Mouse (Mus musculus): ENCODE data around the gene Fbxl2. TPM values are rescaled to one million over a fixed set of nuclear protein-coding genes. Genes with fewer than 3 reads are reported as not detected.

Gene Fbxl2
- polyA plus RNA-seq, 1 experiment from 2014 or later: 3.7 TPM

GRCm38 (mm10) chr9:113982883-113983670, 62.9 kb downstream of the Fbxl2 start:
- H3K4me2 ChIP-seq (ENCODE audit: low read length): no peak overlapping the region
- no peak overlapping the region for H3K4me3 ChIP-seq (ENCODE audit: low read depth, low read length)
- DNase-seq (ENCODE audit: low spot score): no peak
- 78% methylated on average over 11 of the region's 11 CpGs for WGBS
- H3K27ac ChIP-seq (ENCODE audit: low read depth): no peak overlapping the region
- no peaks in the 10 kb centered on the region for H3K9me3 ChIP-seq (ENCODE audit: control insufficient read depth, low read length)
- no peak for ATAC-seq (replicated peaks; ENCODE audit: low FRiP score, low TSS enrichment, low read depth)
- peaks cover 18% of the 10 kb centered on the region for H3K36me3 ChIP-seq (ENCODE audit: control insufficient read depth, insufficient read depth, low read length)
- H3K27me3 ChIP-seq (replicated peaks; ENCODE audit: control insufficient read depth, insufficient read depth, low read length): no peaks in the 10 kb centered on the region
- no peaks in the 10 kb centered on the region for H3K4me1 ChIP-seq (replicated peaks; ENCODE audit: control insufficient read depth, insufficient read depth, low read length)
- no peak overlapping the region for H3K9ac ChIP-seq (ENCODE audit: low read length)

GRCm38 (mm10) chr9:113982451-113982850, 63.5 kb downstream of the Fbxl2 start:
- Histone ChIP-seq H3K4me3 (ENCODE audit: low read depth, low read length) (no peak overlapping the region), H3K4me1 (replicated peaks; ENCODE audit: control insufficient read depth, insufficient read depth, low read length) (no peaks in the 10 kb centered on the region), H3K27ac (ENCODE audit: low read depth) (no peak overlapping the region), H3K36me3 (ENCODE audit: control insufficient read depth, insufficient read depth, low read length) (peaks cover 24% of the 10 kb centered on the region), H3K27me3 (replicated peaks; ENCODE audit: control insufficient read depth, insufficient read depth, low read length) (no peaks in the 10 kb centered on the region), H3K9me3 (ENCODE audit: control insufficient read depth, low read length) (no peaks in the 10 kb centered on the region), H3K4me2 (ENCODE audit: low read length) (no peak overlapping the region), H3K9ac (ENCODE audit: low read length) (no peak overlapping the region)
- DNase-seq (ENCODE audit: low spot score) (no peak), ATAC-seq (replicated peaks; ENCODE audit: low FRiP score, low TSS enrichment, low read depth) (no peak)
- 88% methylated on average over 2 of the region's 2 CpGs for WGBS

GRCm38 (mm10) chr9:113981099-113981880, 64.7 kb downstream of the Fbxl2 start:
- no peak for DNase-seq (ENCODE audit: low spot score)
- H3K9me3 ChIP-seq (ENCODE audit: control insufficient read depth, low read length): no peaks in the 10 kb centered on the region
- H3K4me1 ChIP-seq (replicated peaks; ENCODE audit: control insufficient read depth, insufficient read depth, low read length): no peaks in the 10 kb centered on the region
- H3K36me3 ChIP-seq (ENCODE audit: control insufficient read depth, insufficient read depth, low read length): peaks cover 36% of the 10 kb centered on the region
- no peak overlapping the region for H3K4me3 ChIP-seq (ENCODE audit: low read depth, low read length)
- no peak overlapping the region for H3K27ac ChIP-seq (ENCODE audit: low read depth)
- H3K4me2 ChIP-seq (ENCODE audit: low read length): no peak overlapping the region
- WGBS: 70% methylated on average over 16 of the region's 16 CpGs
- no peak for ATAC-seq (replicated peaks; ENCODE audit: low FRiP score, low TSS enrichment, low read depth)
- H3K9ac ChIP-seq (ENCODE audit: low read length): no peak overlapping the region
- H3K27me3 ChIP-seq (replicated peaks; ENCODE audit: control insufficient read depth, insufficient read depth, low read length): no peaks in the 10 kb centered on the region

GRCm38 (mm10) chr9:113979356-113979755, 66.6 kb downstream of the Fbxl2 start:
- H3K9ac ChIP-seq (ENCODE audit: low read length): no peak overlapping the region
- H3K27me3 ChIP-seq (replicated peaks; ENCODE audit: control insufficient read depth, insufficient read depth, low read length): no peaks in the 10 kb centered on the region
- H3K36me3 ChIP-seq (ENCODE audit: control insufficient read depth, insufficient read depth, low read length): peaks cover 55% of the 10 kb centered on the region
- no peak overlapping the region for H3K4me2 ChIP-seq (ENCODE audit: low read length)
- no peak overlapping the region for H3K4me3 ChIP-seq (ENCODE audit: low read depth, low read length)
- ATAC-seq (replicated peaks; ENCODE audit: low FRiP score, low TSS enrichment, low read depth) (no peak), DNase-seq (ENCODE audit: low spot score) (no peak)
- no peak overlapping the region for H3K27ac ChIP-seq (ENCODE audit: low read depth)
- WGBS: 84% methylated on average over 13 of the region's 13 CpGs
- H3K9me3 ChIP-seq (ENCODE audit: control insufficient read depth, low read length): no peaks in the 10 kb centered on the region
- H3K4me1 ChIP-seq (replicated peaks; ENCODE audit: control insufficient read depth, insufficient read depth, low read length): no peaks in the 10 kb centered on the region

GRCm38 (mm10) chr9:113978656-113979055, 67.3 kb downstream of the Fbxl2 start:
- no peaks in the 10 kb centered on the region for H3K9me3 ChIP-seq (ENCODE audit: control insufficient read depth, low read length)
- H3K9ac ChIP-seq (ENCODE audit: low read length): no peak overlapping the region
- H3K36me3 ChIP-seq (ENCODE audit: control insufficient read depth, insufficient read depth, low read length): peaks cover 61% of the 10 kb centered on the region
- no peak overlapping the region for H3K27ac ChIP-seq (ENCODE audit: low read depth)
- WGBS: 78% methylated on average over 7 of the region's 7 CpGs
- no peak overlapping the region for H3K4me2 ChIP-seq (ENCODE audit: low read length)
- ATAC-seq (replicated peaks; ENCODE audit: low FRiP score, low TSS enrichment, low read depth) (no peak), DNase-seq (ENCODE audit: low spot score) (no peak)
- H3K4me1 ChIP-seq (replicated peaks; ENCODE audit: control insufficient read depth, insufficient read depth, low read length): no peaks in the 10 kb centered on the region
- no peak overlapping the region for H3K4me3 ChIP-seq (ENCODE audit: low read depth, low read length)
- H3K27me3 ChIP-seq (replicated peaks; ENCODE audit: control insufficient read depth, insufficient read depth, low read length): no peaks in the 10 kb centered on the region

GRCm38 (mm10) chr9:113977225-113977840, 68.7 kb downstream of the Fbxl2 start:
- no peaks in the 10 kb centered on the region for H3K4me1 ChIP-seq (replicated peaks; ENCODE audit: control insufficient read depth, insufficient read depth, low read length)
- no peaks in the 10 kb centered on the region for H3K27me3 ChIP-seq (replicated peaks; ENCODE audit: control insufficient read depth, insufficient read depth, low read length)
- H3K9me3 ChIP-seq (ENCODE audit: control insufficient read depth, low read length): no peaks in the 10 kb centered on the region
- no peak for DNase-seq (ENCODE audit: low spot score)
- no peak for ATAC-seq (replicated peaks; ENCODE audit: low FRiP score, low TSS enrichment, low read depth)
- H3K27ac ChIP-seq (ENCODE audit: low read depth): no peak overlapping the region
- H3K9ac ChIP-seq (ENCODE audit: low read length): no peak overlapping the region
- no peak overlapping the region for H3K4me2 ChIP-seq (ENCODE audit: low read length)
- no peak overlapping the region for H3K4me3 ChIP-seq (ENCODE audit: low read depth, low read length)
- WGBS: 83% methylated on average over 11 of the region's 11 CpGs
- H3K36me3 ChIP-seq (ENCODE audit: control insufficient read depth, insufficient read depth, low read length): peaks cover 74% of the 10 kb centered on the region

DNA sequence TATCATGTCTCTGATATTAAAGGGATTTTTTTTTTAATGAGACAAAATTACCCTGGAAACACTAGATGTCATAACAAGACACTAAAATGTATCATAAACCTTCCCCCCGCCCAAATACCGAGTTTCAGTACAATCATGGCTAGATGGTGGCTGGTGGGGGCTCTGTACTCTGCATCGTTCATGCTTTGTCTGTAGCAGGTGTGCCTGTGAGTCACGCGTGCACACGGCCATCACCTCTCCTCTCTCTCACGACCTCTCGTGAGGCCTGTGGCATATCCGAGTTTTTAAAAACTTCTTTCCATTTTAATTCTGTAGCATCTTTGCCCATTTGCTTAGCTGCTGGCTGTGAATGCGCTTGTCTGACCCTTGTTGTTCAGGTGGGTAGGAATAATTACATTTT, 69.7 kb downstream of the Fbxl2 start:
- H3K4me2 ChIP-seq (ENCODE audit: low read length): no peak overlapping the region
- peaks cover 79% of the 10 kb centered on the region for H3K36me3 ChIP-seq (ENCODE audit: control insufficient read depth, insufficient read depth, low read length)
- ATAC-seq (replicated peaks; ENCODE audit: low FRiP score, low TSS enrichment, low read depth) (no peak), DNase-seq (ENCODE audit: low spot score) (no peak)
- H3K9ac ChIP-seq (ENCODE audit: low read length): no peak overlapping the region
- H3K27ac ChIP-seq (ENCODE audit: low read depth): no peak overlapping the region
- no peaks in the 10 kb centered on the region for H3K4me1 ChIP-seq (replicated peaks; ENCODE audit: control insufficient read depth, insufficient read depth, low read length)
- no peaks in the 10 kb centered on the region for H3K9me3 ChIP-seq (ENCODE audit: control insufficient read depth, low read length)
- 93% methylated on average over 10 of the region's 10 CpGs for WGBS
- H3K4me3 ChIP-seq (ENCODE audit: low read depth, low read length): no peak overlapping the region
- H3K27me3 ChIP-seq (replicated peaks; ENCODE audit: control insufficient read depth, insufficient read depth, low read length): no peaks in the 10 kb centered on the region

GRCm38 (mm10) chr9:113975442-113975841, 70.5 kb downstream of the Fbxl2 start:
- H3K9ac ChIP-seq (ENCODE audit: low read length): no peak overlapping the region
- 80% methylated on average over 7 of the region's 7 CpGs for WGBS
- no peak overlapping the region for H3K27ac ChIP-seq (ENCODE audit: low read depth)
- no peak overlapping the region for H3K4me2 ChIP-seq (ENCODE audit: low read length)
- H3K4me1 ChIP-seq (replicated peaks; ENCODE audit: control insufficient read depth, insufficient read depth, low read length): no peaks in the 10 kb centered on the region
- no peak for DNase-seq (ENCODE audit: low spot score)
- H3K36me3 ChIP-seq (ENCODE audit: control insufficient read depth, insufficient read depth, low read length): peaks cover 84% of the 10 kb centered on the region
- H3K4me3 ChIP-seq (ENCODE audit: low read depth, low read length): no peak overlapping the region
- ATAC-seq (replicated peaks; ENCODE audit: low FRiP score, low TSS enrichment, low read depth): no peak
- no peaks in the 10 kb centered on the region for H3K9me3 ChIP-seq (ENCODE audit: control insufficient read depth, low read length)
- H3K27me3 ChIP-seq (replicated peaks; ENCODE audit: control insufficient read depth, insufficient read depth, low read length): no peaks in the 10 kb centered on the region
